Mouse (Mus musculus): ENCODE measurements around the gene Myl9. TPM values are rescaled to one million over a fixed set of nuclear protein-coding genes. Genes with fewer than 3 reads are reported as not detected.
A peak's percentile ranks its signal among the peaks of the same experiment; 100 is the strongest.

The Myl9 gene
- polyA plus RNA-seq (2014; fragmentation: Nextera tagmentation; extraction: Ambion mirVana): 285 and 310 TPM in 2 replicates

DNA sequence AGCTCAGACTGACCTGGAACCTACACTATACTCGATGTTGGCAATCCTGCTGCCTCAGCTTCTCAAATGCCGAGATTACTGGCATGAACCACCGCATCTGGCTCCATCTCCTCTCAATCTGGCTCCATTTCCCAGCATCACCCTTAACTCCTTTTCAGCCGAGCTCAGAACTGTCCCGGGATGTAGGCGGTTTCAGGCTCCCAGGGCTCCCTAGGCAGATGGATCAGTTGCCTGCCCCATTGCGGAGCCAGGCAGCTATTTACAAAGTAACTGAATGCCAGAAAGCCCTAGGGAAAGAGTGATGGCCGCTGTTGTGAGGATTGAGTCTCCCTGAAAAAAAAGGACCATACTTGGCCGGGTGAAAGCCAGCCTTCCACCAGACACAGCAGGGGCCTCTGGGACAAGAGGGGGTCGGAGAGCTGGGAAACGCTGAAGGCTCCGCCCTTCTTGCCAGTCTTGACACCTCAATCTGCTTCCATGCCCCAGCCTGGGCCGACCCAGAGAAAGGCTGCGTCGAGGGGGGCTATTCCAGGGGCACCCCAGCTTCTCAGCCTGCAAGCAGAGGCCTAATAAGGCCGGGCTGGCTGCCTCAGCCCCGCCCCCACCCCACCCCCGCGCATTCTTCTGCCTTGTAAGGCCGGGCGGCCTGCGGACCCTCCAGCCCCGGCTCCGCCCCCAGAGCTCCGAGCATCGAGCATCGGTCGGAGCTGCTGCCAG is at the start of gene Myl9:
Gene Myl9 (plus strand): TSS at position 683 of the 717 bp plus-strand sequence.
- ATAC-seq (ENCODE audit: low read depth) (peak; percentile 92), DNase-seq (ENCODE audit: low spot score) (peak; percentile 93)
- no peaks in the 10 kb centered on the region for H3K9me3 ChIP-seq (ENCODE audit: control insufficient read depth, low read length)
- H3K9ac ChIP-seq (ENCODE audit: low read depth, low read length): peak within 1 kb of the TSS; percentile 70
- H3K27me3 ChIP-seq (replicated peaks; ENCODE audit: control insufficient read depth, insufficient read depth, low read length): no peaks in the 10 kb centered on the region
- peaks cover 18% of the 10 kb centered on the region for H3K4me1 ChIP-seq (ENCODE audit: control insufficient read depth, insufficient read depth, low read length)
- H3K4me3 ChIP-seq (ENCODE audit: low read depth, low read length): peak within 1 kb of the TSS; percentile 44
- 2% methylated on average over 20 of the region's 28 CpGs for WGBS
- H3K27ac ChIP-seq (replicated peaks; ENCODE audit: low read depth, low read length): peak within 1 kb of the TSS; percentile 87
- no peaks in the 10 kb centered on the region for H3K36me3 ChIP-seq (ENCODE audit: control insufficient read depth, insufficient read depth, low read length)
- H3K4me2 ChIP-seq (ENCODE audit: low read depth, low read length): peak within 1 kb of the TSS; percentile 64

DNA sequence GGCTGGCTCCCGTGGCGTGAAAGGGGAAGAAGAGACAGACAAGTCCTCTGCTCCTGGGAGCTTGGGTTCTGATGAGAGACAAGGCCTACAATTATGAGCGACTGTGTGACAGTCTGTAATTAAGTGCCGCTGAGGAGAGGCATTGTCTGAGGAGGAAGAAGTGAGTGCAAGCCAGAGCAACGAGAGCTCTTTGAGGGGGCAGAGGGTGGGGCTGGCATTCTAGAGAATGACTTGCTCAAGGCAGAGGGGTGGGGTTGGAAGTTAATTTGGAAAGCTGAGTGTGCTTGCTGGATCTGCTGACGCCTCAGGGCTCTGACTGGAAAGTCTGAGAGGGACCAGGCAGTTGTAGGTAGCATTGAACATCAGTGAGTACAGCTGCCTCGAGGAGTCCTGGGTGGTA is 48.9 kb upstream of the Myl9 start:
- peak overlapping the region; percentile 35 for H3K4me2 ChIP-seq (ENCODE audit: low read depth, low read length)
- 15% methylated on average over 7 of the region's 7 CpGs for WGBS
- peak overlapping the region; percentile 45; the same call in 1 of the 2 replicates for H3K9ac ChIP-seq (ENCODE audit: low read depth, low read length)
- no peaks in the 10 kb centered on the region for H3K9me3 ChIP-seq (ENCODE audit: control insufficient read depth, low read length)
- no peaks in the 10 kb centered on the region for H3K27me3 ChIP-seq (replicated peaks; ENCODE audit: control insufficient read depth, insufficient read depth, low read length)
- DNase-seq (ENCODE audit: low spot score) (peak; percentile 88), ATAC-seq (ENCODE audit: low read depth) (peak; percentile 16; the same call in 1 of the 2 replicates)
- H3K27ac ChIP-seq (replicated peaks; ENCODE audit: low read depth, low read length): peak overlapping the region; percentile 78
- H3K36me3 ChIP-seq (ENCODE audit: control insufficient read depth, insufficient read depth, low read length): peaks cover 10% of the 10 kb centered on the region; the same call in 1 of the 2 replicates
- H3K4me1 ChIP-seq (ENCODE audit: control insufficient read depth, insufficient read depth, low read length): peaks cover 56% of the 10 kb centered on the region
- no peak overlapping the region for H3K4me3 ChIP-seq (ENCODE audit: low read depth, low read length)

DNA sequence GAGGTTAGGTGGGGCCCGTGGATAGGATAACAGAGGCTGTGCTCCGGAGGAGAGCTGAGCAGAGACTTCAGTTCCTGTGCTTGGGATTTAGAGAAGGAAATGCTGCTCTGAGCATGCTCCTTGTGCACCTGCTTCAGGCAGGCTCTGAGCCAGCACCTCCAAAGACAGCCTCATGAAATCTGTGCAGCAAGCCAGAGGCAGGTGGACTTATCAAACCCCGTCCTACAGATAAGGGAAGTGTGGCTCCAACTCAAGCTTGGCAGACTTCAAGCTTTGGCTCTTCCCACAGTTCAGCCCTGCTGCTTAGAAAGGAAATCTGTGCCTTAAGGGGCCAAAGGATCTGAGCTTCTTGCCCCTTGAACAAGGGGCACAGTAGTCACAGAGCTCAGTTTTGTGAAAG is 48.3 kb upstream of the Myl9 start:
- H3K36me3 ChIP-seq (ENCODE audit: control insufficient read depth, insufficient read depth, low read length): peaks cover 10% of the 10 kb centered on the region; the same call in 1 of the 2 replicates
- peak overlapping the region; percentile 45; the same call in 1 of the 2 replicates for H3K9ac ChIP-seq (ENCODE audit: low read depth, low read length)

DNA sequence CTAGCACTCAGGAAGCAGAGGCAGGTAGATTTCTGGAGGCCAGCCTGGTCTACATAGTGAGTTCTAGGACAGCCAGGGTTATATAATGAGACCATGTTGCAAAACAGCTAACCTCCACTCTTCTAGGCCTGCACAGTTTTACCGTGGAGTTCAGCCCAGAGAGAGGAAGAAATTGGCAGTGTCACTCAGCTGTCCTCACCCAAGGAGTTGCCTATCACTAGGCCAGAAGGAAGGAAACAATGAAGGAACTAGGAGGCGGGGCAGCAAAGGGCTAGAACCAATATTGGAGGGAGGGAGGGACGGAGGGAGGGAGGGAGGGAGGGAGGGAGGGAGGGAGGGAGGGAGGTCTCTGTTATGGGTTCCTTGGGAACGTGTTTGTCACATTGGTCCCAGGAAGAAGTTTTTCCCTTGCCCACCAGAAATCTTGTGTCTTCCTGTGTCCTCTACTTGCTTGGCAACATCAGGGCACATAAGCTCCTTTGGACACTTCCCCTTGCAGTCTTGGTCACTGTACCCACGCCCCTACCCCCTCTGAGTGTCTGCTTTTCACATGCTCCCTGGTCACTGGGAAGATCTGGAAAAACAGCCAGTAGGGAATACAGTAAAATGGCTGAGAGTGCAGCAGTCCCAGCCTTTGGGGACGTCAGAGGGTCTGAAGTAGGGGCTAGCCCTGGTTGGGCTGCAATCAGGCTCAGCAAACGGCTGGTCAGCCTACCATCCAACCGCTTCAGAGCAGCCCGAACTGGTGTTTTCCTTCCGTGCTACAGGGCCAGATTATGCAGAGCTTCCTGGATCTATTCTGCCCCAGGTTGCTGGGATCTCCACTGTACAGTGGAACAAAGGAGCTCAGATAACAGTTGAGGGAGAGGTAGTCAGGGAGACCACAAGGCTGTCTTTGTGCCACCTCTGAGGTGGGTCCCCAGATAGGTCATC is 45.4 kb upstream of the Myl9 start:
- H3K4me2 ChIP-seq (ENCODE audit: low read depth, low read length): peak overlapping the region; percentile 28
- H3K27ac ChIP-seq (replicated peaks; ENCODE audit: low read depth, low read length): peak overlapping the region; percentile 55; the same call in 1 of the 2 replicates
- DNase-seq (ENCODE audit: low spot score): no peak
- no peaks in the 10 kb centered on the region for H3K27me3 ChIP-seq (replicated peaks; ENCODE audit: control insufficient read depth, insufficient read depth, low read length)
- peak overlapping the region; percentile 25; the same call in 1 of the 2 replicates for H3K9ac ChIP-seq (ENCODE audit: low read depth, low read length)
- H3K4me3 ChIP-seq (ENCODE audit: low read depth, low read length): no peak overlapping the region
- WGBS: 40% methylated on average over 9 of the region's 10 CpGs
- H3K9me3 ChIP-seq (ENCODE audit: control insufficient read depth, low read length): no peaks in the 10 kb centered on the region
- peaks cover 44% of the 10 kb centered on the region for H3K4me1 ChIP-seq (ENCODE audit: control insufficient read depth, insufficient read depth, low read length)
- peak; percentile 55; the same call in 1 of the 2 replicates for ATAC-seq (ENCODE audit: low read depth)
- peaks cover 10% of the 10 kb centered on the region; the same call in 1 of the 2 replicates for H3K36me3 ChIP-seq (ENCODE audit: control insufficient read depth, insufficient read depth, low read length)

More for the DNA sequence above, 48.3 kb upstream of the Myl9 start:
- DNase-seq (ENCODE audit: low spot score) (no peak), ATAC-seq (ENCODE audit: low read depth) (no peak)
- Histone ChIP-seq H3K9me3 (ENCODE audit: control insufficient read depth, low read length) (no peaks in the 10 kb centered on the region), H3K4me3 (ENCODE audit: low read depth, low read length) (no peak overlapping the region), H3K4me1 (ENCODE audit: control insufficient read depth, insufficient read depth, low read length) (peaks cover 61% of the 10 kb centered on the region), H3K27me3 (replicated peaks; ENCODE audit: control insufficient read depth, insufficient read depth, low read length) (no peaks in the 10 kb centered on the region), H3K27ac (replicated peaks; ENCODE audit: low read depth, low read length) (peak overlapping the region; percentile 78), H3K4me2 (ENCODE audit: low read depth, low read length) (peak overlapping the region; percentile 35; the same call in 1 of the 2 replicates)
- 21% methylated on average over 3 of the region's 3 CpGs for WGBS

DNA sequence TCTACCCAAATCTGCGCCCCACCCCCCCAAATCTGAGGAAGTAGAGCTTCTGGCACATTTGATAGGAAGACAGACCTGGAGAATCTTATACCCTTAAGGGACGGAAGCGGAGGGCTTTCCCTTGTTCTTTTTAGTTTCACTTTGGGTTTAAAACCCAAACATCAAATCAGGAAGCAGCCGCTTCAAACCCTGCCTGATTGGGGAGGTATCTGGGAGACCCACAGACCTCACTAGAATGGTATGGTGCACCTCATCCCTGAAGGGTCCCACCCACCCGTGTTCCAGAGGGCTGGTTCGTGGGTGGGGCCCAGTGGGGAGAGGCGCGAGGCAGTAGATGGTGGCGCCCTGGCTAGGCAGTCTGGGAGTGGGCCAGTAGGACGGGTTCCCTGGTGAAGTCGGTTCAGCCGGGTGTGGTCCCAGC is 44.7 kb upstream of the Myl9 start:
- DNase-seq (ENCODE audit: low spot score) (no peak), ATAC-seq (ENCODE audit: low read depth) (no peak; the same call in 1 of the 2 replicates)
- Histone ChIP-seq H3K4me3 (ENCODE audit: low read depth, low read length) (no peak overlapping the region), H3K4me2 (ENCODE audit: low read depth, low read length) (peak overlapping the region; percentile 28), H3K27me3 (replicated peaks; ENCODE audit: control insufficient read depth, insufficient read depth, low read length) (no peaks in the 10 kb centered on the region), H3K36me3 (ENCODE audit: control insufficient read depth, insufficient read depth, low read length) (peaks cover 10% of the 10 kb centered on the region; the same call in 1 of the 2 replicates), H3K27ac (replicated peaks; ENCODE audit: low read depth, low read length) (no peak overlapping the region; the same call in 1 of the 2 replicates), H3K9ac (ENCODE audit: low read depth, low read length) (peak overlapping the region; percentile 25), H3K4me1 (ENCODE audit: control insufficient read depth, insufficient read depth, low read length) (peaks cover 37% of the 10 kb centered on the region), H3K9me3 (ENCODE audit: control insufficient read depth, low read length) (no peaks in the 10 kb centered on the region)
- WGBS: 68% methylated on average over 12 of the region's 12 CpGs

DNA sequence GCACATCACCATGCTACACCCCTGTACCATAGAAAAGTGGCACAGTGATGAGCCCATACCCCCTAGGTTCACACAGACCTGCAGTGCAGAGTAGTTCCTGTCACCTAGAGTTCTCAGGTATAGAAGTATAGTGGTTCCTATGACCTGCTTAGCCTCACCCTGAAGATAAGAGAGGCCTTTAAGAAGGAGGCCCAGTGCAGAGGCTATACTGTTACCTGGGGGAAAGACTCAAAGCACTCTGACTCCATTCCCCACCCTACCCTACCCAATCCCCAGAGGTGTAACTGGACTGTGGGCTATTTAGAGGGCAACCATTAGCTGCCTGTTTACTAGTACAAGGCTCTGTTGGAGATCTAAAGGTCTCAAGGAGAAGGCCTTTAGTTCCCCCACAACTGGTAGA is 43.6 kb upstream of the Myl9 start:
- Histone ChIP-seq H3K4me1 (ENCODE audit: control insufficient read depth, insufficient read depth, low read length) (peaks cover 32% of the 10 kb centered on the region), H3K9me3 (ENCODE audit: control insufficient read depth, low read length) (no peaks in the 10 kb centered on the region), H3K27me3 (replicated peaks; ENCODE audit: control insufficient read depth, insufficient read depth, low read length) (no peaks in the 10 kb centered on the region), H3K4me2 (ENCODE audit: low read depth, low read length) (no peak overlapping the region), H3K4me3 (ENCODE audit: low read depth, low read length) (no peak overlapping the region), H3K27ac (replicated peaks; ENCODE audit: low read depth, low read length) (no peak overlapping the region), H3K9ac (ENCODE audit: low read depth, low read length) (no peak overlapping the region), H3K36me3 (ENCODE audit: control insufficient read depth, insufficient read depth, low read length) (peaks cover 10% of the 10 kb centered on the region; the same call in 1 of the 2 replicates)
- ATAC-seq (ENCODE audit: low read depth) (no peak), DNase-seq (ENCODE audit: low spot score) (no peak)

DNA sequence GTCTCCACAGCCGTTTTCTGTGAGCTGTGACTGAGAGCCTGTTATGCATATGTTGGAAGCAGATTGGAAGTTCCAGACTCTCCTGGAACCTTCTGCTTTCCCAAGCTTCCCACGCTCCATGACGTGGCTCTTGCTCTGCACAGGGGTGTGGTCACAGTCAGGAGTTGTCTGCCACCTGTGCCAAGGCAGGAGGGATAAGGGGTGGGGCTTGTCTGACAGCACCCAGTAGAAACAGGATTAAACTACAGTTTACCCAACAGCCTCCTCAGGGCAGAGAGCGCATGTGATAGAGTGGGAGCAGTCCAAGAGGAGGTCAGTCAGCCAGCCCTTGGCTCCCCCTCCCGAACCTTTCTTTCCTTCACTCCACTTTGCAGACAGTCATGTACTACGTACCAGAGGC is 43.1 kb upstream of the Myl9 start:
- DNase-seq (ENCODE audit: low spot score): no peak
- peak; percentile 41 for ATAC-seq (ENCODE audit: low read depth)
- no peak overlapping the region for H3K4me2 ChIP-seq (ENCODE audit: low read depth, low read length)
- H3K9me3 ChIP-seq (ENCODE audit: control insufficient read depth, low read length): no peaks in the 10 kb centered on the region
- no peak overlapping the region for H3K9ac ChIP-seq (ENCODE audit: low read depth, low read length)
- peaks cover 13% of the 10 kb centered on the region; the same call in 1 of the 2 replicates for H3K36me3 ChIP-seq (ENCODE audit: control insufficient read depth, insufficient read depth, low read length)
- H3K27ac ChIP-seq (replicated peaks; ENCODE audit: low read depth, low read length): no peak overlapping the region; the same call in 1 of the 2 replicates
- peaks cover 27% of the 10 kb centered on the region for H3K4me1 ChIP-seq (ENCODE audit: control insufficient read depth, insufficient read depth, low read length)
- no peaks in the 10 kb centered on the region for H3K27me3 ChIP-seq (replicated peaks; ENCODE audit: control insufficient read depth, insufficient read depth, low read length)
- H3K4me3 ChIP-seq (ENCODE audit: low read depth, low read length): no peak overlapping the region
- 60% methylated on average over 6 of the region's 6 CpGs for WGBS

DNA sequence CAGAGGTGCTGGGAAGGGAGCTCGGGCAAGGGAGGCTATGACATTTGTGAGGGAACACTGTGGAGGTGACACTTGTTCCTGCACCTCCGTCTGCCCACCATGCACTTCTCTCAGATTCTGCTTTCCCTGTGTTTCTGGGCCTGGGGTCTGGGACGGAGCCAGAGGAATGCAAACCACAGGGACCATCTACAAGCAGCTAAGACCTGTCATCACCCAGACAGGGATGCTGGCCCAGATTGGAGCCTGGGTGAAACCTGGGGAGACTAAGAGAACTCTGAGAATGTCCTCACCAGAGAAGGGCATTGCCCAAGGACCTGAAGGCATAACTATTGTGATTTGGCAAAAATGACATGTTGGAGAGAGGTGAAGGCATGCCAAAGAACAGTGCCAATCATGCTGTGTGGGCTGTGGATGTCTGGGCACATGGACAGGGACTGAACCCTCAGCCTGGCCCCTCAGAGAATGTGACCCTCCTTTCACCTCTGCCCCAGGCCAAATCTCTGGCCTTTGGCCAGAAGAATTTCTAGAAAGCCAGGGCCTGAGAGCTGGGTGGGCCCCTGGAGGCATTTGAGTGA is 39.4 kb upstream of the Myl9 start:
- H3K9me3 ChIP-seq (ENCODE audit: control insufficient read depth, low read length): no peaks in the 10 kb centered on the region
- no peak overlapping the region for H3K9ac ChIP-seq (ENCODE audit: low read depth, low read length)
- H3K36me3 ChIP-seq (ENCODE audit: control insufficient read depth, insufficient read depth, low read length): 0 out of 2 replicates have a peak, but pooled peaks cover 3% of the 10 kb centered on the region
- WGBS: 72% methylated on average over 3 of the region's 3 CpGs
- DNase-seq (ENCODE audit: low spot score): no peak
- H3K4me3 ChIP-seq (ENCODE audit: low read depth, low read length): no peak overlapping the region
- no peak overlapping the region for H3K4me2 ChIP-seq (ENCODE audit: low read depth, low read length)
- no peaks in the 10 kb centered on the region for H3K27me3 ChIP-seq (replicated peaks; ENCODE audit: control insufficient read depth, insufficient read depth, low read length)
- ATAC-seq (ENCODE audit: low read depth): no peak
- peaks cover 14% of the 10 kb centered on the region; the same call in 1 of the 2 replicates for H3K4me1 ChIP-seq (ENCODE audit: control insufficient read depth, insufficient read depth, low read length)
- no peak overlapping the region for H3K27ac ChIP-seq (replicated peaks; ENCODE audit: low read depth, low read length)
